Mouse (Mus musculus) hindbrain, embryonic 10.5 days (tissue): ENCODE measurements around the gene Fam122b. TPM values are rescaled to one million over a fixed set of nuclear protein-coding genes. Genes with fewer than 3 reads are reported as not detected.

Experiments used
- DNase-seq: peaks from one replicate; pipeline ENCODE4 v3.0.0-alpha.2; 2017; ENCODE audit warnings: low spot score
- H3K27ac ChIP-seq: fragments of 300-500 bp; sonication (generic); 2 replicates; pipeline ENCODE4 v1.5.1; 2016; ENCODE audit warnings: mild to moderate bottlenecking, moderate library complexity
- H3K27me3 ChIP-seq: fragments of 300-500 bp; sonication (generic); 2 replicates; pipeline ENCODE4 v1.6.1; 2016; ENCODE audit warnings: mild to moderate bottlenecking; ENCODE audit not compliant: poor library complexity, insufficient read depth, severe bottlenecking
- H3K36me3 ChIP-seq: fragments of 300-500 bp; sonication (generic); 2 replicates; pipeline ENCODE4 v1.6.1; 2016; ENCODE audit warnings: mild to moderate bottlenecking, moderate library complexity
- H3K4me1 ChIP-seq: fragments of 300-500 bp; sonication (generic); replicated peaks from 2 replicates; pipeline ENCODE4 v1.6.1; 2016; ENCODE audit warnings: mild to moderate bottlenecking
- H3K4me3 ChIP-seq: fragments of 300-500 bp; sonication (generic); 2 replicates; pipeline ENCODE4 v1.5.1; 2016; ENCODE audit warnings: mild to moderate bottlenecking, moderate library complexity
- H3K9me3 ChIP-seq: fragments of 300-500 bp; sonication (generic); 2 replicates; pipeline ENCODE4 v1.6.1; 2016; ENCODE audit warnings: mild to moderate bottlenecking, moderate library complexity
- WGBS: fragments of 180-500 bp; shearing (Covaris S2); methylation state at CpG from one replicate; pipeline ENCODE4 v1.1.7; 2016; 5-methylcytosine and 5-hydroxymethylcytosine counted together
- polyA plus RNA-seq: library from polyadenylated mRNA; unstranded; fragments of >200 nt; fragmentation: Nextera tagmentation; extraction: Ambion mirVana; gene quantifications from 2 replicates; pipeline ENCODE4 v1.2.1, GENCODE M21; 2016

Gene Fam122b
- polyA plus RNA-seq, 1 experiment from 2014 or later = 4.4 TPM

DNA sequence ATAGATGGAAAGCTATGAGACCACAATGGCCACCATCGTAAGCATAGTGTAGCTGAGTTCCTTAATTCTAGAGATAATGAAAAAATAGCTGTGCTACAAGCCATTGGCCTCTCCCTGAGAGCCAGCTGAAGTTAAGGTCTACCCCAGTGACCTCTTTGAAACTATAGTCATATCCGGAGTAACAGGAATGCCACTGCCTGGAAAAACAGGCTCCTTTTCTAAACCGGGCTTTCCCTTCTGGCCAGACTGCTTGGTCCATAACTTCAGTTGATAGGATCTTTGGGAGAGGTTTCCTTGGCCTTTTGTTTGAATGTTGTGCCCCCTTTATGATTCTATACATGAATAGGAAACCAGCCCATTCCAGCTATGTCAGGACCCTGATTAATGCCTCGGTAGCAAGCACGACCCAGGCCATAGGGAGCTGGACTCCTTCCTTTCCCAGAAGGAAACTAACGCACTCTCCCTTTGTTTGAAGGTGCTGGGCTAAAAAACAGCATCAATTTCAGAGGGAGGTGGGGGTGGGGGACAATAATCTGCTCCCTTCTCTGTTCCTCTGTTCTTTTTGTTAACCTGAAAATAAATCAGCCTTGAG lies 45.2 kb downstream of the Fam122b start:
- no peak for DNase-seq

DNA sequence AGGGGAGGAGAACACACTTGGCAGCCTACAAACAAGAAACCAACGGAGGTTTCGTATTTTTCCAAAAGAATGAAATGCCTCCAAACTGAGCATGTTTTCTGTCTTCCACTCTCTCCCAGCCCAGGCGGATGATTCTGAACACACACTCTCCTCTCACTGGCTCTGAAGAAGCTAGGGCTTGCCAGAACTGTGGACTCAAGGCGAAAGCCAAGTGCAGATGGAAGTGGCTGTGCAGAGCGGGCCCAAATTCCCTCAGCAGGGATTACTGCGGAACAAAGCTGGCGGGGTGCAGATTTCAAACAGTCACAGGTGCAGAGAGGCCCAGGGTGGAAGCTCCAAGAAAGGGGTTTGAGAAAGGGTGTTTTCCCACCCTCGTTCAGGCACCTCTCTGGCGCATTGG lies 48.8 kb downstream of the Fam122b start:
- no peak overlapping the region for H3K27ac ChIP-seq
- WGBS = 78% methylated on average over 9 of the region's 9 CpGs

More for the DNA sequence above, 45.2 kb downstream of the Fam122b start:
- Histone ChIP-seq H3K9me3 (no peaks in the 10 kb centered on the region), H3K27me3 (0 out of 2 replicates have a peak, but pooled peaks cover 4% of the 10 kb centered on the region), H3K4me1 (no peaks in the 10 kb centered on the region), H3K36me3 (no peaks in the 10 kb centered on the region), H3K4me3 (no peak overlapping the region), H3K27ac (no peak overlapping the region; the same call in 1 of the 2 replicates)
- WGBS = 55% methylated on average over 6 of the region's 6 CpGs

DNA sequence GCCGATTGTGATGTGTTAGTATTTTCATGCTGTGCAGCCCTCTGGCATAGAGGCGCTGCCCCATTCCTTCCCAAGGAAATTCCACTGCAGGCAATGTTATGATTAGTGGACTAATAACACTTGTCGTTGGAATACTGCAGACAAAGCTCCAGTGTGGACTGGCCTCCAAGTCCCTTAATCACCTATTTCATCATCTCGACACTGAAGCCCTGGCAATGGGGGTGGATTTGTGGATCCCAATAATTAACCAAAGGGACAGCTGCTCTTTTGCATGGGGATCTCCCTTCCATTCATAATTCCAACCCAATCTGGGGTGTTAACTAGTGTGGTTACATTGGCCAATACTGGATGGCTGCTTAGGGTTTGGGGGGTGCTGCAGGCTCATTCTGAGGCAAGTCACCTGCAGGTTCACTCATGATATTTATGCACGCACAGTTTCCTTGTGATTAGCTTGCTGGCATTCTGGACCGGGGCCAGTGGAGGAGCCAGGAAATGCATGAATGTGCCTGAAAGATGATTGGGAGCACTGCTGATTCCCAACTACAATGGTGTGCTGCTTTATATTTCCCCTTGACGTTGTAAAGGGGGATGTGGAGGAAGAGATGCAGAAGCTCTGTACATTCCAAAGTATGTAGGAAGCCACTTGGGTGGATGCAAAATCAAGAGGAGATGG lies 54.9 kb downstream of the Fam122b start:
- H3K27ac ChIP-seq = no peak overlapping the region
- H3K4me1 ChIP-seq = no peaks in the 10 kb centered on the region
- no peaks in the 10 kb centered on the region for H3K27me3 ChIP-seq
- no peak overlapping the region for H3K4me3 ChIP-seq
- H3K9me3 ChIP-seq = no peaks in the 10 kb centered on the region
- WGBS = 74% methylated on average over 7 of the region's 7 CpGs
- H3K36me3 ChIP-seq = no peaks in the 10 kb centered on the region
- no peak for DNase-seq

More for the DNA sequence above, 48.8 kb downstream of the Fam122b start:
- Histone ChIP-seq H3K4me1 (no peaks in the 10 kb centered on the region), H3K4me3 (no peak overlapping the region), H3K36me3 (no peaks in the 10 kb centered on the region), H3K27me3 (0 out of 2 replicates have a peak, but pooled peaks cover 4% of the 10 kb centered on the region), H3K9me3 (no peaks in the 10 kb centered on the region)
- no peak for DNase-seq

DNA sequence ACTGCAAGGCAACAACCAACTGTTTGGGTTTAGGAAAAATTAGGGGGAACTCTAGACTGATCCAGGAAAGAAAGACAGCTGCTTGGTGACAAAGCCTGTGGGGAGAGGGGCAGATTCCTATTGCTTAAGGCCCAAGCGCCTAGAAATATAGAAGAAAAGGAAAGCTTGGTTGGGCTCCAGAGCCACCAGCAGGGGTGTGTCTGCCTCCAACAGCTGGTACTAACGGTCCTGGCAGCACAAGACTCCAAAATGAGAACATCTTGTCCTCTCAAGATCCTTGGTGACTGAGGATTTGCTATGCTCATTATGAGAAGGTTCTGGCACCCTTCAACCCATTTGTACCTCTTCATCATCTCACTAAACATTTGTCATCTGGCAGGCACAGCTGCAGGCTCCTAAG lies 55.8 kb downstream of the Fam122b start:
- WGBS = 58% methylated on average over 2 of the region's 2 CpGs
- no peaks in the 10 kb centered on the region for H3K9me3 ChIP-seq
- no peaks in the 10 kb centered on the region for H3K36me3 ChIP-seq
- H3K4me3 ChIP-seq = no peak overlapping the region
- DNase-seq = no peak
- H3K4me1 ChIP-seq = 0 out of 2 replicates have a peak, but pooled peaks cover 3% of the 10 kb centered on the region
- H3K27ac ChIP-seq = no peak overlapping the region
- no peaks in the 10 kb centered on the region for H3K27me3 ChIP-seq

DNA sequence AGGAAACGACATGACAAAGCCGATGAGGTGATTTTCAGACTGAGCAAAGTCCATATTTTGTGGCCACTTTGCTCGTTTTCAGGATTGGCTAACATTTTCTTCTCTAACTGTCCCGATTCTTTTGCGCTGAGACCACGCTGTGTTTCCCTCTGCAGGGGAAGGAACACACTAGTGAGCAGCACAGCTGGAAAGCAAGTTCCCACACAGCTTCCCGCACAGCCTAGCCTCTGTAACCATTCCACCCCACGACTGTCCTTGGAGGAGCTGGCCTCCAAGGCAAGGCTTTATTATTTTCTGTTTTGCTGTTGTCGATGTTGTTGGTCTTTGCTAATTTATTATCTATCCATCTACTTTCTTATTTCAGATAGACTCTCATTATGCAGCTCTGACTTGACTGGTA lies 57.1 kb downstream of the Fam122b start:
- H3K27me3 ChIP-seq = peaks cover 8% of the 10 kb centered on the region

DNA sequence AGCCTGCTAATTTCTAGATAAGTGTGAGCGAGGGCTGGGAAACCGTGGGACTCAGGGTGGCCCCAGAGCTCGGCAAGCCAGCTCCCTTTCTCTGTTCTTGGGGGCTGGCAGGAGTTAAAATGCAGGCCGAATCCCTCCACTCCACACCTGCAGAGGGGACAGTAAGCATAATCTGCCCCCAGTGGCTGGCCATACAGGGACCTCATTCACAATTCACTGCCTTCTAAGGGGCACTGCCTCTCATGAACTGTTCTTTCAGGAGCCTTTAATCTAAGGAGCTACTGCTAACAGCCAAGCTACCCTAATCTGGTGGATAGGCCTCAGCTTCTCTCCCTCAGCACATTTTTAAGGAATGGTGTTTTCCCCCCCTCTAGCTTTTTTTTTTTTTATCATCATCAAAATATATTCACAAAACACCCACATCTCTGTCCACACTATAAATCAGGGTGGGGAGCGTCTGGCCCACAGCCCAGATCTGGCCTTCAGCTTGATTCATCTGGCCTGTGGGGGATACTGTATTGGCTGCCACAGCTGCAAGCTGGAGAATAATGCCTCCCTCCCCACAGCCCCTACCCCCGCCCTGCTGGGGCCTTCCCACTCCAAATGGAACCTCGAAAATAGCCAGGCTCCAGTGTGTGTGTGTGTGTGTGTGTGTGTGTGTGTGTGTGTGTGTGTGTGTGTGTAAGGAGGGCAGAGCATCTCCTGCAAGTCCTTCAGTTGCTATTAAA lies 57.7 kb downstream of the Fam122b start:
- Histone ChIP-seq H3K36me3 (no peaks in the 10 kb centered on the region), H3K4me1 (0 out of 2 replicates have a peak, but pooled peaks cover 3% of the 10 kb centered on the region), H3K27me3 (peaks cover 8% of the 10 kb centered on the region), H3K27ac (peak overlapping the region; percentile 37; the same call in 1 of the 2 replicates), H3K4me3 (no peak overlapping the region), H3K9me3 (no peaks in the 10 kb centered on the region)
- no peak for DNase-seq
- WGBS = 51% methylated on average over 7 of the region's 7 CpGs

More for the DNA sequence above, 57.1 kb downstream of the Fam122b start:
- H3K9me3 ChIP-seq = no peaks in the 10 kb centered on the region
- no peak overlapping the region for H3K27ac ChIP-seq
- no peak for DNase-seq
- H3K4me3 ChIP-seq = no peak overlapping the region
- H3K36me3 ChIP-seq = no peaks in the 10 kb centered on the region
- 0 out of 2 replicates have a peak, but pooled peaks cover 3% of the 10 kb centered on the region for H3K4me1 ChIP-seq
- WGBS = 48% methylated on average over 9 of the region's 9 CpGs

DNA sequence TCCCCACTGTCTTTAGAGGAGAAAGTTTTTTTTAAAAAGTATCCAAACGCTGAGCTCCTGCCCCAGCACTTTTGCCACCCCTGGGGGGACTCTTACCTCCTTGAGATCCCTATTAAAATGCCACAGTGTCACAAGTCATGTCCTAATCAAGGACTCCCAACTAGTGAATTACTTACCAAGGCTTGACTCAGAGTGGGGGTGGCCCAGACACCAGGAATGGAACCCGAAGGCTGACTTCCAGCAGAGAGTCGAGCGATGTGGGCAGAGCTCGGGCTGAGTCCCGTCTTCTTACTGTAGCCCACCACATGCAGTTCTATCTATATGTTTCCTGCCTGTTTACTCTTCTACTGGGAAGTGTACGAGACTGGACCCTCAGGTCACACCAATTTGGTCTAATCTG lies 60.2 kb downstream of the Fam122b start:
- Histone ChIP-seq H3K27ac (no peak overlapping the region; the same call in 1 of the 2 replicates), H3K36me3 (no peaks in the 10 kb centered on the region), H3K4me3 (no peak overlapping the region), H3K27me3 (peaks cover 8% of the 10 kb centered on the region), H3K9me3 (no peaks in the 10 kb centered on the region), H3K4me1 (0 out of 2 replicates have a peak, but pooled peaks cover 3% of the 10 kb centered on the region)
- WGBS = 61% methylated on average over 7 of the region's 7 CpGs
- no peak for DNase-seq

DNA sequence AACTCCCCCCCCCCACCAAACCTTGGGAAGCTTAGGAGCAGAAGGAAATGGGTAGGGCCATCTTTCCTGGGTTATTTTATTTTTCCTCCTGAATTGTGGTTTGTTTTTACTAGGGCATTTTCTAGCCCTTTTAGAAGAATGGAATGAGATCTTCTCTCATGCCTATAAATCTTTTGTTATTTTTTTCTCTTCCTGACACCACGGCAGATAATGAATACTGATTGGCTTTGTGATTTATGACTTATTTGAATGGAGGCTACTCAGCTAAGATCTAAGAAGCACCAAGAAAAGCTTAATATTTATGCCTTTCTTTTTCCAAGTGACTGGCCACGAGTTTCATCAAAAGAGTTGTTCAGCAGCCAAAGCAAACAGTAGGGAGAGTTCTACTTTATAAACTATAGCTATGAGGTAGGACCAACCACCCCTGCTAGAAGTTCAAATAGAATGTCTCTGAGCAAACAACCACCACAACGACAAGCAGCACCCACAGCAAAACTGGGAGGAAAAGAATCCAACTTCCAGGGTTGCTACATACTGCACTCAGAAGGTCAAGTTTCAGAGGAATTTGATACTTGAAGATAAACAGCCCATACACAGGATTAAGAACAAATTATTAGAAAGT lies 64.8 kb downstream of the Fam122b start:
- 59% methylated on average over 3 of the region's 3 CpGs for WGBS
- H3K36me3 ChIP-seq = no peaks in the 10 kb centered on the region

DNA sequence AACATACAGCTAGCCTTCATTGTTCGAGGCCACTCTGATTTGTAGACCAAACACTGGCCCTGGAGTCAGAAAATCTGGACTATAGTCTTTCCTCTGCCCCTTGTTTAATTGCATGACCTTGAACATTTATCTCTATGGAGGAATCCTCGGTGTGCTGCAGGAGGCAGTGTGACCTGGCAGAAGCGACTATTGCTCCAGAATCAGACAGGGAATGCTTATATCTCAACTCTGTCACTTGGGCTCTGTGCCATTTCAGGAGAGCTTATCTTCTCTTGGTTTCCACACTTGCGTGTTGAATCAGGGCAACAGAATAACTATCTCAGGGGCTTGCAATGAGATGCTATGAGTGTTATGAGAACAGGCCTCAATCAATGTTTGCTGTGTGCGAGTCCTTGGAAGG lies 68.0 kb downstream of the Fam122b start:
- Histone ChIP-seq H3K27ac (no peak overlapping the region), H3K4me1 (no peaks in the 10 kb centered on the region), H3K9me3 (no peaks in the 10 kb centered on the region), H3K4me3 (no peak overlapping the region), H3K27me3 (no peaks in the 10 kb centered on the region), H3K36me3 (no peaks in the 10 kb centered on the region)
- DNase-seq = no peak
- WGBS = 88% methylated on average over 5 of the region's 5 CpGs

More for the DNA sequence above, 64.8 kb downstream of the Fam122b start:
- no peak for DNase-seq
- H3K27me3 ChIP-seq = peaks cover 8% of the 10 kb centered on the region
- H3K27ac ChIP-seq = no peak overlapping the region
- no peak overlapping the region for H3K4me3 ChIP-seq
- no peaks in the 10 kb centered on the region for H3K9me3 ChIP-seq
- H3K4me1 ChIP-seq = 0 out of 2 replicates have a peak, but pooled peaks cover 3% of the 10 kb centered on the region

DNA sequence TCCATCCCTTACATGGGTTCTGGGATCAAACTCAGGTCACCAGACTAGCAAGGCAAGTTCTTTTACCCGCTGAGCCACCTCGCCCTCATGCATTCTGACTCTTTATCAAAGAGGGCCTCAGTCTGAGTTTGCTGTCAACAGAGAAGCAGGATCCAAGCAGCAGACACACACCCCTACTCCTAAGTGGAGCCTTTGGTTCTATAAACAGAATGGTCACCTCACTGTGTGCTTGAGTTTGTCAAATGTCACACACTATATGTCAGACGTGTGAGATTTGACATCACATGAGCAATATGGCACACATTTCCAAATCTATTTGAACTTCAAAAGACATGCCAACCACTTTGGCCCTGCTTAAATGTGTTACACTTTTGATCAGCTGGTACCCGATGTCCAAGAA lies 71.9 kb downstream of the Fam122b start:
- Histone ChIP-seq H3K36me3 (no peaks in the 10 kb centered on the region), H3K4me3 (no peak overlapping the region), H3K9me3 (no peaks in the 10 kb centered on the region), H3K27me3 (no peaks in the 10 kb centered on the region), H3K27ac (no peak overlapping the region), H3K4me1 (no peaks in the 10 kb centered on the region)
- WGBS = 85% methylated on average over 4 of the region's 4 CpGs
- DNase-seq = no peak

DNA sequence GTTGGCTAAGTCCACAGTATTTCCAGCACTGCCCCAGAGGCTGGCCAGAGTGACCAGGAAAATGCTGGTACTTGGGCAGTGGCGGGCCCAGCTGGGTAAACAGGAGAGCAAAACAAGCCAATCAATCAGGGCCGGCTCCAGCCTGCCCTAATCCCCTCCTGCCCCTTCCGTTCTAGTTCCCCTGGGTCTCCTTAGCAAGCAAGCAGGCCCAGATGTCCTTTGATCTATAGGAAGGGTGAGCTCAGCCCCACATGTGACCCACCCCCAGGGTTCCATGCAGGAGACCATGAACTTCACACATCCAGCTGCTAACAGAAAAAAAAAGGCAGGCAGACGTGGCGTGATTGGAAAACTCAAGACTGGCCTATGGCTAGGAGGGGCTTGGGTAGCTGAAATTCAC lies 73.2 kb downstream of the Fam122b start:
- Histone ChIP-seq H3K27ac (no peak overlapping the region), H3K36me3 (no peaks in the 10 kb centered on the region), H3K27me3 (no peaks in the 10 kb centered on the region), H3K4me3 (no peak overlapping the region), H3K9me3 (no peaks in the 10 kb centered on the region), H3K4me1 (no peaks in the 10 kb centered on the region)
- 40% methylated on average over 5 of the region's 5 CpGs for WGBS
- peak; percentile 22 for DNase-seq
